Mouse (Mus musculus): ENCODE measurements around the gene Acvr2b.
"Not testable (repeated sequence)": the region's sequence is repeated elsewhere in the genome, so short reads cannot be mapped to it uniquely, and the experiment has no call there.

Acvr2b gene

DNA sequence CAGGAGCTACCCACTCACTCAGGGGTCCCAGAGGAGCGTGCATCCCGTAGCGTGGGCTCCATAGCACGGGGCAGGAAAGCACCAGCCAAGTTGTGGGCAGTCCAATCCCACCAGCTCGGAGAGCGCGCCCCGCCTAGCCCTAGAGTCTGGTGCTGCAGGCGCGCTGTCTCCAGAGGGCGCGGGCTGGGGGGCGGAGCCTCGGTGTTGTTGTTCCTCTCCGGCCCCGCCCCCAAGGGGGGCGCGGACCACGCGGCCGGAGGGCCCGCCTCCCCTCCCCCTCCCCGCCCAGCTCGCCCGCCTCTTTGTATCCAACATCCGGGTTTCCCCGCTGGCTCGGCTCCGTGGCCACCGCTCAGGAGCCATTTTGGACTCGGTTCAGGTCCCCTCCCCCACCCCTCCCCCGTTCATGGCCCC lies at the start of gene Acvr2b:
Gene Acvr2b (plus strand): TSS at position 318 of the 414 bp plus-strand sequence.
- DNase-seq: peak; percentile 97 to 100

DNA sequence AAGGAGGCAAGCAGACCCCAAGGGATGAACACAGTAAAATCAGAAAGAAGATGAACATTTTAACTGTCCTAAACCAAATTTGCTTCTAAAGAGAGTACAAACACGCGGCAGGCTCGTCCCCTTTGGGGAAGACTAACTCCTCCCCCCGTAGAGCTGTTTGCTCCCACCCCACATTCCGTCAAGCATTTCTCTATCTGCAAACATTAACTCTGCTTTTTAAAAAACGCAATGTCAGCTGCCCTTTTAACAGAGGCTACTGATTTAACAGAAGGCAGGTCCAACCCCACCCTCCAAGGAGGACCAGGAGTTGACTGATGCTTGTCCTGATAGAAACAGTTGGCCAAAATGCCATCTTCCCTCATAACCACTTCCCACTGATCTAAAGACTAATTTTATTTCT lies 48.0 kb upstream of the Acvr2b start:
- peak; percentile 55 to 88 for DNase-seq

DNA sequence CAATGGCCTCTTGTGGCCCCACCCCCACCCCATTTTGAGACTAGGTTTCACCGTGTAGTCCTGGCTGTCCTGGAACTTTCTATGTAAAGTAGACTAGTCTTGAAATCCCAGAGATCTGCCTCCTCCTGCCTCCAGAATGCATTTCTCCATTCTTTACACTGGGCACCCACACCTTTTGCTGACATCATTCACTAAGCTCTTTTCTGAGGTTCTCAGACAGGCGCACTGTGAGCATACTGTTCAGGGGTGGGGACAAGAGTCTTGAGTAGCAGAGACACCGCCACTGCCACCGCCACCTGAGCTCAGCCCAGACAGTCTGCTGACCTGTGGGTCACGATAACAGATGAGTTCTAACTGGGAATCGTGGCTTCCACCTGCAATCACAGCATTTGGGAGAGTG lies 46.0 kb upstream of the Acvr2b start:
- DNase-seq: no peak

DNA sequence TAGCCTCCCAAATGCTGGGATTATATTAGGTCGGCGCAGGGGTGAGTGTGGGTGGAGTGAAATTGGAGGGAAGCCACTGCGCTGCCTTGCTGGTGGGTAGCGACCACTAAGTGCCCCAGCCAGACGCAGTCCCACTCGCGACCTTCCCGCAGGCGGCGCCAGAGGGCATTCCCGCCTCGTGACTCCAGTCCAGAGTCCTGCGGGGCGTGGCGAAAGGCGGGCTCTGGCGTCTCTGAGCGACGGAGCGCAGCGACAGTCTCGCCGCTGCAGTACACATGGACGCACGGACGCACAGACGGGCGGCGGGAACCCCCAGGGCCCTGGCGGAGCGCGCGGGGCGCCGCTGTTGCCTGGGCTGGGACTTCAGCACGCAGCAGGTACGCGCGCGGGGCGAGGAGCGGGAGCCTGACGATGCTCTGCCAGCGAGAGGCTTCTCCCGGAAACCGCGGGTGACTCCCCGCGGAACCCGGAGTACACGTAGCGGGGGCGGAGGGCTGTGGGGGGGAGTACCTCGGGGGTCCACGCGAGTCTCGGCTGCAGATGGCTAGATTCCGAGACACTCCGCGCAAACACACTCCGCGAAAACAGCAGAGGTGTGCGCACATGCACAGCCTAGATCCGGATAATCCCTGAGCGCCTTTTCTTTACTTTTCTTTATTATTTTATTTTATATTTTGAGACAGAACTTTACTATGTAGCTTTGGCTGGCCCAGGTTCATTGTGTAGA lies 44.4 kb upstream of the Acvr2b start, which contains the start of gene Xylb:
Gene Xylb (plus strand): TSS at position 51 of the 727 bp plus-strand sequence.
- peak; percentile 96 to 98 for DNase-seq

DNA sequence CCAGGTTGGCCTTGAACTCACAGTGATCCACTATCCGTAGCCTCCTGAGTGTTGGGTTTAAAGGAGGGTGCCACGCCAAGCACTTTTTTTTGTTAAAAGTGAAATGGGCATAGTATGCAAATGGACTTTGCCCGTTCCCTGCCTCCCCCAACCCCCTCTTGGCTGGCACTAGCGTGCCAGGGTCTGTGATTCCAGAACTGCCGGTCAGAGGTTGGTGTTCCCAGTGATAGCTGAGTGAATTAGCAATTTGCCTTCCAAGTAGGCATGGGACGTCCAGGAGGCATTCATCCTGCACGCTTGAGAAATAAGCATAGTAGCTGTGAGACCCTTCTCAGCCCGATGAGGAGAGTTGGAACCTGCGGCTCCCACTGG lies 43.9 kb upstream of the Acvr2b start:
- peak; percentile 84 to 87 for DNase-seq

DNA sequence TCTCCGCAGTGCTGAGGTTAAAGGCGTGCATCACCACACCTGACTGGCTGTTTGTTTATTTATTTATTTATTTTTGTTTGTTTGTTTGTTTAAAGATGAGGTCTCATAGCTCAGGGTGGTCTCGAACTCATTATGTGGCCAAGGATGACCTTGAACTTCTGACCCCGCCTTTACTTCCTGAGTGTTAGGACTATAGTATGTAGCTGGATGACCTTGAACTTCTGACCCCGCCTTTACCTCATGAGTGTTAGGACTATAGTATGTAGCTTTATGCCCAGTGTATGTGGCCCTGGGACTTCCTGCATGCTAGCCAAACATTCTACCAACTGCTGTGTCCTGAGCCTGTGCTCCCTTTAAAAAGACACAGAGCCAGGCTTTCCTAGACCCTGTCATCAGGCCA lies 40.5 kb upstream of the Acvr2b start:
- DNase-seq: no peak

DNA sequence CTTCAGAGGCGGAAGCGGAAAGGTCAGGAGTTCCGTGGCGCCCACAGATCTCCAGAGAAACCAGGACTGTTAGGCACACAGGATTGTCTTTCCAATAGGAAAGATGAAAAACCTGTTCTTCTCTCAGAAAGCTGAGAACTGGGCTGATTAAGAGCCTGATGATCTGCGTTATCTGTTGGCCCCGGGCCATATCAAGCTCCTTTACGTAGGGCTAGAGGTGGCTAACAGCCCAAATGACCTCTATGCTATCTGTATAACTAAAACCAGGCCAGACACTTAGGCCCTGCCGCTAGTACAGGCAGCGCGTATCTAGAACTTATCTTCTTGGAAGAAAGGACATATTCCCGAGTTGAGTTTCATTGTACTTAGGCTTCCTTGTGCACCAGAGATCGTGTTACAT lies 38.7 kb upstream of the Acvr2b start:
- DNase-seq: no peak

DNA sequence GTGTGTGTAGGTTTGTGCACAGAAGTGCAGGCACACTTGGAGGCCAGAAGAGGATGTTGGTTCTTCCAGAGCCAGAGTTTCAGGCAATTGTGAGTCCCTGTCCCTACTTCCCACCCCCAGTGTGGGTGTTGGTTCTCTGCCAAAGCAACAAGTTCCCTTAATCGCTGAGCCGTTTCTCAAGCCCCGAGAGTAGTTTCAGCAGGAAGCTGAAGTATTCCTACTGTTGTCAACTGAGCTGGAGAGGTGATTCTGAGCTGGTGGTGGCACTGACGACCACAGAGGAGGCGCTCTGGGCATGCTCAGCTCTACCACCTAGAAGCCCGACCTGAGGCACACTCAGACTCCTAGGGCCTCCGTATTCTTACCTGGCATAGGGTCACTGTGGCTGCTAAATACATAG lies 36.6 kb upstream of the Acvr2b start, which contains the start of gene Slc22a14:
Gene Slc22a14 (minus strand): TSS at position 270 of the 400 bp plus-strand sequence.
- peak in 1 of 2 experiments; percentile 44 for DNase-seq

DNA sequence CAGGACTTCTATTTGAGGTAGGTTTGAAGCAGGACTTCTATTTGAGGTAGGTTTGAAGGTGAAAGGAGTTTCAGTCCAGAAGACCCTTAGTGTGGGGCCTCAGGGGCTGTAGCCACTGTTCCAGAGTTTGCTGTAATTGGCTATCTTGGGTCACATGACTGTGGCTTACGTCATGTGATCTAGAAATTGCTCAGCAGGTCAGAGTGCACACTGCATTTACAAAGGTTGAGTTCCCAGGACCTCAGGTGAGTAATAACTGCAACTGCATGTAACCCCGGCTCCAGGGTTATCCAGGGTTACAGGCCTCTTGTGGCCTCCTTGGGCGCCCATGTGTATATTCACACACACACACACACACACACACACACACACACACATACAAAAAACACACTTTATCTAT lies 33.6 kb upstream of the Acvr2b start:
- DNase-seq: peak; percentile 55 to 58

DNA sequence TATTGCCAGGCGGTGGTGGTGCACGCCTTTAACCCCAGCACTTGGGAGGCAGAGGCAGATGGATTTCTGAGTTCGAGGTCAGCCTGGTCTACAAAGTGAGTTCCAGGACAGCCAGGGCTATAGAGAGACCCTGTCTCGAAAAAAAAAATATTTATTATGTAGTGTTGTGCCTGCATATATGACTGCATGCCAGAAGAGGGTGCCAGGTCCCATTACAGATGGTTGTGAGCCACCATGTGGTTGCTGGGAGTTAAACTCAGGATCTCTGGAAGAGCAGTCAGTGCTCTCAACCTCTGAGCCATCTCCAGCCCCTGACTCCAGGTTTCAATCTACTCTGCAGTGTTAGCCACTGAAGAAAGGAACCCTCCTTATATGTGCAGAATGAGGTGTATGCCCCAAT lies 31.1 kb upstream of the Acvr2b start:
- DNase-seq: not testable (repeated sequence)

DNA sequence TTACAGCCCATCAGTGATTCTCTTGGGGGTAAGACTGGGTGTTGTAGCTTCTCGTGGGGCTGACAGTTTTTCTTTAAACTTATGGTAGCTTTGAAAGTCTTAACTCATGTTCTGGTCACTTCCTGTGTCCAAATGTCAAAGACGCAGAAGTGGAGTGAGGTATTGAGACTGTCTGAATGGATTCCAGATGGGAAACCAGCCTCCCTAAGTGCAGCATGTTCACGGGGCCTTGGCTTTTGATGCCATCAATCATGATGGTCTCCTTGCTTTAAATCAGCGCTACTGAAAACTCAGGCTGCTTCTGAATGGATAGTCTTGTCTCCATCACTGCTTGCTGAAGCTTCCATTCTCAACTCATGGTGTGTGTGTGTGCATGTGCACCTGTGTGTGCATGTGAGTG lies 30.7 kb upstream of the Acvr2b start:
- no peak for DNase-seq

DNA sequence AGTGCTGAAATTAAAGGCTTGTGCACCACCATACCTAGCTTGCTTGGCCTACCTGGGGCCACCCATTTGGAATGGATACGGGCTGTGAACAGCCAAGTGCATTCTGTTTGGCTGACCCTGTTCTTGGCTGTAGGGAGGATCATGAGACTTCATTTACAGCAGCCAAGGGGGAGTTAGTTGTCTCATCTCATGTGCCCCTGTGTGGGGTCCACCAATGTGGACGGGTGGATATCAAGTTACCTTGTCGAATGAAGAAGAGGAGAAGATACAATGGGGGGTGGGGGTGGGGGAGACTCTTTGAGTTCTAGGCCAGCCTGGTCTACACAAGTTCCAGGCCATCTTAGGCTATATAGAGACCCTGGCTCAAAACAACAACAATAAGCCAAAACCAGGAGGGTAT lies 26.9 kb upstream of the Acvr2b start:
- no peak for DNase-seq

DNA sequence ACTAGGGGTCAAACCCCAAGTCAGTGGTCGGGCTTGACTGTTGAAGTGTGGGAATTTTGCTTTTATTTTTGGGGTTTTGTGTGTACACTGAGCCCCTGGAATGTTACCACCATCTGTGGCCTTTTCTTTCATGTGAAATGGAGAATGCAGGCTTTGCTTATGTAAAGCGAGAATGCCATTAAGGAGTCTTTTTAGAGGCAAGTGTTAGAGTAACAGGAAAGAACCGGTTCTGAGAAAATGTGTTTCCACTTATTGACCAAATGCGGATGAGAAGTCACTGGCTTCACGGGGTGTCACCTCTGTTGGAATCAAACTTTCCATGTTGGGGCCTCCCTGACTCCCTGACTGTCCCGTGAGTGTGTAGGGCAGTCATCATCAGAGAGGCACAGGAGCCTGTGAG lies 26.4 kb upstream of the Acvr2b start:
- DNase-seq: no peak

DNA sequence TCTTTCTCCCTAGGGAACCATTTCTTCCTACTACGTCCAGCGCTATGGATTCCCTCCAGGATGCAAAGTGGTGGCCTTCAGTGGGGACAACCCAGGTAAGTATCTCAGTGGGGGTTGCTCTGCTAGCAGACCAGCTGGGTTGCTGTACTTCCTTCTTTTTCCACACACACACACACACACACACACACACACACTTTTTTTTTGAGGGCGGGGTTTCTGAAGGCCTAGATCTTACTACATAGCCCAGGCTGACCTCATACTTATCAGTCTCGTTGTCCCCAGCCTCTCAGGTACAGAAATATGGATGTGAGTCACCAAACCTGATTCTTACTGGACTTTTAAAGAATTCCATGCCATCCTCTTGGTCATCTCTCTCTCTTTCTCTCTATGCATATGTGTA lies 23.7 kb upstream of the Acvr2b start:
- DNase-seq: no peak

DNA sequence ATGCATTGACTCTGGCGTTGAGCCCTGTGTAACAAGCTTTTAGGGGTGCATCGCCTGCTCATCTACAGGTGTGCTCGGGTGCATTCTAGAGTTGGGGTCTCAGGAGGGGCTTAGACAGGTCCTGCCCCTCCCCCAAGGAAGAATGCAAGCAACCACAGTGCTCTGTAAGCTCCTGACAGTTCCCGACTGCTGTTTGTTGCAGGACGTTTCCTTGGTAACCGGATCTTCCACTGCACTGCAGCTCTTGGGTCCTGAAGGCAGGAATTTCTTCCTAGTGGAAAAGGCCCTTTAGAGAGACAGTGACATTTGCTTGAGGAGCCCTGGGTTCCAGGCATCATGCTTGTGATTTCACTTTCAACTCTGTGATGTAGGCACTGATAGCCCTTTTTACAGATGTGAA lies 19.3 kb upstream of the Acvr2b start:
- no peak for DNase-seq

DNA sequence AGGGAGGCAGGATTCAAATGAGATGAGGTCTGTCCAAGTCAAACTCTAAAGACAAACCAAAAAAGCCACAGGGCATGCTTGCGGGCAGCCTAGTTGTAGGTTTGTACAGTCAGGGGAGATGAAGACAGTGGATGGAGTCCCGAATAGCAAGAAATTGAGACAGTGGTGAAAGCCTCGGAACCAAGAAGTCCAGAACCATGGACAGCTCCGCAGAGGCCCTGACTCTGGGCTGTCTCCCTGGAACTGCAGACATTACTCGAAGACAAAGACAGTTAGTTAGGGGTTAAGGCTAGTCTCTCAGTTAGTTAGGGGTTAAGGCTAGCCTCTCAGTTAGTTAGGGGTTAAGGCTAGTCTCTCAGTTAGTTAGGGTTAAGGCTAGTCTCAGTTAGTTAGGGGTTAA lies 13.0 kb upstream of the Acvr2b start:
- DNase-seq: peak in 1 of 2 experiments; percentile 62

DNA sequence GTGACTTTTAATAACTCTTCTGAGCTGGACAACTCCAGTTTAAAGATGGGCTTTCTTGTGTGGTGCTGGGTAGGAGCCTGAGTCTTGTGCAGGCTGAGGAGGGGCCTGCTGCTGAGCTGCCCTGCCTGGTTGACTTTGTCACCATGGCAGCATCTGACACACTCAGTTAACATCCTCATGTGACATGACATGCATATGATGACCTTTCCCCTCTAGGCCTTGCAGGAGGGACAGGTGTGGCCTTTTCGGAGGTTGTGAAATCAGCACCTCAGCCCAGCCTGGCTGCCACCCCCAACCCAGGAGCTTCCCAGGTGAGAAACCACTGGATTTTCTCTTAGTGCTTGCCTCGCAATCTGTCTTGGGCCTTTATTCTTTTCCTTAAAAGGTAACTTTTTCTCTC lies 11.7 kb upstream of the Acvr2b start:
- DNase-seq: no peak

DNA sequence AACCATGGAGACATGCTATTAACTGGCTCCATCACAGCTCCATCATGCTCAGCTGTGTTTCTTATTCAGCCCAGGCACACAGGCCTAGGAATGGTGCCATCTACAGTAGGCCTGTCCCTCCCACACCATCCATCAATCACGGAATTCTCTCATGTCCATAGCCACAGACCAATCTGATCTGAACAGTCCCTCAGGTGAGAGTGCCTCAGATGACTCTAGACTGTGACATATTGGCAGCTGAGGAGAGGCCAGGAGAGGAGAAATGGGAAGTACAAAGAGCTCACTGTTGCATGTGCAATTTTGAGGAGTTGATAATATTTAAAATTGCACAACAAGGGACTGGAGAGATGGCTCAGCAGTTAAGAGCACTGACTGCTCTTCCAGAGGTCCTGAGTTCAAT lies 7.1 kb upstream of the Acvr2b start:
- DNase-seq: no peak

DNA sequence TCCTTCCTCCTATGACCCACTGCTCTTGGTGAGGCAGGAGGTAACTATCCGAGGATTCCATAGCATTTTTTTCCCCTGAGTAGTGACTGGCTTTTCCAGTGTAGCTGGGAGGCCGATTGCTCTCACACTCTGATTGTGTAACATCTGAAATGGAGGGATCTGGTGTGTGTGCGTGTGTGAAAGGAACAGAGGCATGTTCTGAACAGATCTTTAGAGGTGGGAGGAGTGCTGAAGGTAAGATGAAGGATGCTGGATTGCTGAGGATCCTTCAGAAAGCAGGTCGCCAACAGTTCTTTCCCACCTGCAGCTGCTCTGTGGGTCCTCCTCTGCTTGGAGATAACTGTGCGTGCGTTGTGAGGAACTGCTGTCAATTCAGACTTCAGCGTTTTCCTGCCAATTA lies 567 bp upstream of the Acvr2b start:
- no peak for DNase-seq

DNA sequence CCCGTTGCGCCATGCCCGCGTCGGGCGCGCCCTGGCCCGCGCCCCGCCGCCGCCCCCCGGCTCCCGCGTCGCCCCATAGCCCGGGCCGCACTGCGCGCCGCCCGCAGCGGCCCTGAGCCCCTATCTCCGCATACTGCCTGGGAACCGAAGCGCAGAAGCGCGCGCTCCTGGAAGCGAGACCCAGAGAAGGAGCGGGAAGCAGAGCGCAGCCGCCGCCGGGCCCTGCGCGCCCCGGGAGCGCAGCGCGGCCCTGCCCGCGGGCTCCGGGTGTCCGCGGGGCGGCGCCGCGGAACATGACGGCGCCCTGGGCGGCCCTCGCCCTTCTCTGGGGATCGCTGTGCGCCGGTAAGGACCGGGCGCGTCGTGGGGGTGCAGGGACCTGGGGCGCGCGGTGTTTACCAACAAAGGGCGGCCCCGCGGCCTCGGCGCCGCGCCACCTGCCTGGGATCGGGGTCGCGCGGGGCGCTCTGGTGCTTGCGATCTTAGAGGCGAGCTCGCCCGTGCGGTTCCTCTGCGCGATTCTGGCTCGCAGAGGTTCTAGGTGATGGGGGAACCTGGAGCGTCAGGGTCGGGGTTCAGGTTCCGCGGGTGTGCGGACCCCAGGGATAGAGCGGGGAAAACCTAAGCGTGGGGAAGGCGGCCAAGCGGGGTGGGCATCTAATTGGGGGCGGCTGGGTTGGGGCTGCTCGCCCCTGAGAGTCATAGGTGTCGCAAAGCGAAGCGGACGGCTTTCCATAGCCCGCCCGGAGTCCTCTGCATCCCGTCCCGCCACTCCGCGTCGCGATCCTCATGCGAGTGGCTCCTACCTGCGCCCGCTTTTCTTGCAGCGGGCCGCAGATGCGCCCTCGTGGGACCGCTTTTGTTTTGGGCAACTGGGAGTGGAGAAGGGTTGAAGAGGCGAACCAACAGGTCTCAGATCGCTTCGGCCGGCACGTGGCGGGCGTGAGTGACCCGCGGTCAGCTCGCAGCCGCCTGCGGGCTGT lies 626 bp downstream of the Acvr2b start:
- peak; percentile 28 to 70 for DNase-seq

DNA sequence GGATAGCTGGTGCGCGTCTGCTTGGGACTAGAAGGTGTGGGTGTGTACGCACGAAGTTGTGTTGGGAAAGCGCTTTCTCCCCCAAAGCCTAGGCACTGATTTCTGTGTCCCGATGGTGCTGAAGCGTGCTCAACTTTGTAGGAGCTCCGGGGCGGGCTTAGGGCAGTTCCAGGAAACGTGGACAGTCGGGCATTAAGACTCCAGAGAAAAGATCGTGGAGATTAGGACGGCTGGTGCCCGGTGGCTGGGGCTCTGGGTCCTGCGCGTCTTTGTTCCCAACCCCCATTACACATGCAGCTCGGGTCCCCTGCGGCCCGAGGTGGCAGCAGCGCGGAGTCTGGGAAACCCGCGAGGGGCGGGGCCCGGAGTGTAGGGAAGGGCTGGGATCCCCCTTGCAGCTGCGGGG lies 1.3 kb downstream of the Acvr2b start:
- DNase-seq: peak in 1 of 2 experiments; percentile 73

DNA sequence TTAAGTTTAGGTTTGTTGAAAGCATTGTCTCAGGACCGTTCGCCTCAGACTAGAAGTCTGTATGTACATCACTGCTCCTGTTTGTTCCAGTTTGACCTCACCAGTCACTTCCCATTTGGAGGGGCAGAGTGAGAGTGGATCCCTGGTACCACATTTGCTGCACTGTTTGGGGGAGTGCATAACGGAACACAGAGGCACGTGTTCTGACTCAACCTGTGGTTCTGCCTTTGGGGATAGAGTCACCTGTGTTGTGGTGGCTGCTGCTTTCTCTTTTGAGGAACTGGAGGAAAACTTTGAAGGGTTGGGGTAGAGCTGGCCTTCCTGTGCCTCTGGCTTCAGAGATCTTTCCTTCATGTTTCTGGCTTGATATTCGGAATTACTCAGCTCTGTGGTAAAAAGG lies 2.2 kb downstream of the Acvr2b start:
- DNase-seq: no peak

DNA sequence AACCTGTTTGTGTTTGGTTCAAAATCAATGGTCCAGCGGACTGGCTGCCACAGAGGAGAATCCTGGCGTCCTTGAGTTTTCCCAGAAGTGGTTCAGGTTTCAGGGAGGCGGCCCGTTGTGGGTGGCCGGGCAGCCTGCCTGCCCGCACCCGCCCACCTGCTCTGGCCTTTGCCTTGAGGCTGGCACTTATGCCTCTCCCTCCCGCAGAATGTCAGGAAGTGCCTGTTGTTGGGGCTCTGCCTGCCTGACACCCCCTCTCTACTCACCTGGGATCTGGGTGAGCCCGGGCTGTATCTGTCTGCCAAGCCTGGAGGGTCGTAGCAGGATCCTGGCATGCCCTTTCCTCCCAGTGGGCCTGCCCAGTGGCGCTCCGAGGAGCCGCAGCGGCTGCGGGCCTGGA lies 6.0 kb downstream of the Acvr2b start:
- DNase-seq: peak; percentile 69 to 83

Measured in kidney, postnatal 36 days (tissue).